Mouse (Mus musculus) G1E (cell line): ENCODE measurements around the gene Cd101. TPM values are rescaled to one million over a fixed set of nuclear protein-coding genes. Genes with fewer than 3 reads are reported as not detected.

Experiments used
- ATAC-seq: 2 replicates; pipeline ENCODE4 v1.8.0; 2016; ENCODE audit warnings: mild to moderate bottlenecking; ENCODE audit not compliant: insufficient number of reproducible peaks, poor library complexity, low FRiP score, severe bottlenecking; ENCODE audit errors: extremely low read depth
- DNase-seq: peaks from one replicate; pipeline ENCODE4 v3.0.0; 2012; ENCODE audit warnings: low spot score
- H3K27me3 ChIP-seq: 2 replicates; pipeline ENCODE4 v1.6.1; 2012; ENCODE audit warnings: mild to moderate bottlenecking, low read length, inconsistent platforms; ENCODE audit not compliant: insufficient read depth
- H3K36me3 ChIP-seq: replicated peaks from 2 replicates; pipeline ENCODE3; 2012; ENCODE audit warnings: mild to moderate bottlenecking, inconsistent platforms
- H3K4me1 ChIP-seq: 2 replicates; pipeline ENCODE4 v1.6.1; 2012; ENCODE audit warnings: low read depth, low read length, inconsistent platforms, mixed read lengths; ENCODE audit not compliant: insufficient read depth
- H3K4me3 ChIP-seq: 2 replicates; pipeline ENCODE4 v1.5.1; 2012; ENCODE audit warnings: low read depth, mild to moderate bottlenecking, inconsistent platforms, low read length, moderate library complexity, mixed read lengths
- H3K9me3 ChIP-seq: replicated peaks from 2 replicates; pipeline ENCODE4 v1.6.1; 2012; ENCODE audit warnings: inconsistent platforms
- CTCF ChIP-seq: IDR thresholded peaks from 2 replicates; pipeline ENCODE4 v1.5.1; 2012; ENCODE audit warnings: low read depth, low read length, inconsistent platforms, mixed read lengths
- GATA1 ChIP-seq: IDR thresholded peaks from 2 replicates; pipeline ENCODE4 v1.6.1; 2012; ENCODE audit warnings: borderline replicate concordance, low read length, inconsistent platforms, mixed read lengths
- GATA2 ChIP-seq: IDR thresholded peaks from 2 replicates; pipeline ENCODE4 v1.6.1; 2012; ENCODE audit warnings: low read depth, low read length, inconsistent platforms, borderline replicate concordance
- POLR2AphosphoS5 ChIP-seq: IDR thresholded peaks from 2 replicates; pipeline ENCODE4 v1.6.1; 2012; ENCODE audit warnings: low read depth, low read length, inconsistent platforms; ENCODE audit not compliant: insufficient replicate concordance
- TAL1 ChIP-seq: conservative IDR thresholded peaks from 2 replicates; pipeline ENCODE4 v1.6.1; 2012; ENCODE audit warnings: low read depth, low read length, inconsistent platforms, mixed read lengths
- polyA plus RNA-seq: library from polyadenylated mRNA; stranded (reverse); fragments of >175 nt; gene quantifications from 2 replicates; pipeline ENCODE4 v1.2.3, GENCODE M21; 2012
- total RNA-seq, 2 experiments: library from RNA; stranded (forward) in 1 of 2; stranded (reverse) in 1 of 2; fragments of 200-1000 nt in 1 of 2; fragments of >200 nt in 1 of 2; fragmentation: Nextera tagmentation in 1 of 2; gene quantifications; 2 replicates each; pipeline ENCODE4 v1.2.3; 2014 to 2017

Gene Cd101
- total and polyA plus RNA-seq, 3 experiments = 0.05 TPM; not detected in 2

DNA sequence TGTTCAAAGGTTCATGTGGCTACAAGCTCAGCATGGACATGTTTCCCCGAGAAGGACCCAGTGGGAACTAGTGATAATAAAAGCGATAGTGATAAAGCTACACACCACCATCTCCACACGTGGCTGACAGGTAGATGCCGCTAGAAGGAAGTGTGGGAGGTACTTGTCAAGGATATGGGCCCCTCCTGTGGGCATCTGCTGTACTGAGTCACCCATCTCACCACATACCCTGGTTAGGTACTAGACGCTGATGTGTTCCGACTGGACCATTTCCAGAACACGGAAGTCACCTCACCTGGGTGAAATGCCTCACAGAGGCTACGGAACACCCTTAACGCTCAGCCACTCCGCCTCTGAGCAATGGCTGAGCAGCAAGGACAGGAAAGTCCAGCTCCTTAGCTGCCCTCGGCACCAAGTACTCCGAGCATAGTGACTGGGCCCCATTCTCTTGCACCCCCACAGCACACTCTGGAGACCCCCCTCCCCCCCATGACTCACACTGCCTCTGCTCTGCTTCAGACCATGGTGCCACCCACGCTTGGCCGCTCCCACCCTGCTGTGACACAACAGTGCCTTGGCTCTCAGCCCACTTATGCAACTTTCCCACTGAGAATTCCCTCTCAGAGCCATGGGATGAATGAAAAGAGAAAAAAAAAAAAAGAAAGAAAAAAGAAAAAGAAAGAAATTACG, 18.4 kb upstream of the Cd101 start:
- DNase-seq (no peak), ATAC-seq (no peak)
- no peak for TF ChIP-seq GATA2
- TF ChIP-seq POLR2AphosphoS5 = no peak
- no peak for TF ChIP-seq TAL1
- no peak for TF ChIP-seq CTCF
- TF ChIP-seq GATA1 = no peak
- H3K27me3 ChIP-seq = peaks cover 9% of the 10 kb centered on the region
- no peaks in the 10 kb centered on the region for H3K36me3 ChIP-seq
- no peak overlapping the region for H3K4me3 ChIP-seq
- H3K9me3 ChIP-seq = no peaks in the 10 kb centered on the region
- no peaks in the 10 kb centered on the region for H3K4me1 ChIP-seq

- peaks cover 9% of the 10 kb centered on the region for H3K27me3 ChIP-seq
These were observed 16.1 kb upstream of the Cd101 start for GRCm38 (mm10) chr3:101045431-101045830.

DNA sequence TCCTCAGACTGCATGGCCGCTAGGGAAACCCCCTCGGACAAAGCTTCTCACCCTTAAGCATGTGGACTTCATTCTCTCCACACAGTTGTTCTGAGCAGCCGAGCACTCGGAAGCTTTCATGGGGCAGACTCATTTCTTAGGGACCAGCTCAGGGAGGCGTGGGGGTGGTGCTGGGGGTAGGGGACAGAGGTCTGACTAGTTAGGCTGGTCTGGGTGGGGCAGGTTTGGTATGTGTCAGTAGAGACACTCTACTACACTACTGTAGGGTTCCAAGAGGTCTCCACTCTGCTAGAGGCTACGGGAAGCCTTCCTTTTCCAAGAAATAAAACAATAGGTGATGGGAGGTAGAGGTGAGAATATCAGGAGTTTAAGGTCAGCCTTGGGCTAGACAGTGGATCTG, 15.3 kb upstream of the Cd101 start:
- Histone ChIP-seq H3K27me3 (peaks cover 7% of the 10 kb centered on the region), H3K4me1 (no peaks in the 10 kb centered on the region), H3K36me3 (no peaks in the 10 kb centered on the region), H3K4me3 (no peak overlapping the region), H3K9me3 (no peaks in the 10 kb centered on the region)
- ATAC-seq = no peak
- TF ChIP-seq GATA1 = no peak
- no peak for TF ChIP-seq GATA2
- no peak for TF ChIP-seq POLR2AphosphoS5
- no peak for TF ChIP-seq TAL1
- no peak for TF ChIP-seq CTCF
- DNase-seq = no peak

More at GRCm38 (mm10) chr3:101045431-101045830, 16.1 kb upstream of the Cd101 start:
- H3K4me3 ChIP-seq = no peak overlapping the region
- no peaks in the 10 kb centered on the region for H3K4me1 ChIP-seq
- no peak for DNase-seq
- no peaks in the 10 kb centered on the region for H3K36me3 ChIP-seq
- TF ChIP-seq POLR2AphosphoS5 (no peak), TAL1 (no peak), GATA2 (no peak), GATA1 (no peak), CTCF (no peak)
- no peak for ATAC-seq
- H3K9me3 ChIP-seq = no peaks in the 10 kb centered on the region

GRCm38 (mm10) chr3:101041997-101042396, 12.6 kb upstream of the Cd101 start:
- Histone ChIP-seq H3K4me3 (no peak overlapping the region), H3K9me3 (no peaks in the 10 kb centered on the region), H3K4me1 (no peaks in the 10 kb centered on the region), H3K27me3 (peaks cover 7% of the 10 kb centered on the region), H3K36me3 (no peaks in the 10 kb centered on the region)
- no peak for ATAC-seq
- no peak for DNase-seq
- TF ChIP-seq CTCF = no peak

DNA sequence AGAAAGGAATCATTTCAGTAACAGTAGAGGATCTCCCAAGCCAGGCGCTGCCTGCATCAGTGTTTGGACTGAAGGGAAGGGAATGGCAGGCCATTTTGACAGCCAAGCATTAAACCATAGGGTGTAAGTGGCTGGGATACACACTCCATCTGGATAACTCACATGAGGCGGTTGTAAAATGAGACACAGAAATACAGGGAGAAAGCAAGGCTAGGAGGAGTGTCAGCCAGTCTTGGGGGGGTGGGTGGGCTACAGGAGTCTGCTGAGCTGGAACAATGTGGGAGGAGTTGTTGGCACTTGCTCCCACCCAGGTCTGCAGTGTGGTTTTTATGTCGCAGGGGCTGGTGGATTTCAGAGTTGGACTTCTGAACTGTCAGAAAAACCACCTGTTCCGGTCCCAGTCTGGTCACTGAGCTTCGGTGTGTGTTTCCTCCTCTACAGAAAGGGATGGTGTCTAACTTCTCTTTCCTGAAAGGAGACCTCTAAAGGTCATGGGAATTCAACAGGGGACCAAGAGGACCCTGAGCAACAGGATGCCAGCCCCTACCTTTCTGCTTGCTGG, 8.7 kb upstream of the Cd101 start:
- no peak for ATAC-seq
- no peaks in the 10 kb centered on the region for H3K36me3 ChIP-seq

GRCm38 (mm10) chr3:101036001-101036400, 6.6 kb upstream of the Cd101 start:
- Histone ChIP-seq H3K4me3 (no peak overlapping the region), H3K4me1 (no peaks in the 10 kb centered on the region), H3K27me3 (peaks cover 7% of the 10 kb centered on the region), H3K9me3 (no peaks in the 10 kb centered on the region), H3K36me3 (no peaks in the 10 kb centered on the region)
- no peak for DNase-seq
- no peak for ATAC-seq
- no peak for TF ChIP-seq POLR2AphosphoS5
- no peak for TF ChIP-seq TAL1
- TF ChIP-seq CTCF = no peak
- no peak for TF ChIP-seq GATA2
- TF ChIP-seq GATA1 = no peak

More for the DNA sequence above, 8.7 kb upstream of the Cd101 start:
- H3K4me1 ChIP-seq = no peaks in the 10 kb centered on the region
- no peak overlapping the region for H3K4me3 ChIP-seq
- DNase-seq = no peak
- peaks cover 7% of the 10 kb centered on the region for H3K27me3 ChIP-seq
- TF ChIP-seq GATA2 (no peak), TAL1 (no peak), GATA1 (no peak)
- no peaks in the 10 kb centered on the region for H3K9me3 ChIP-seq

- TF ChIP-seq CTCF (no peak), GATA1 (no peak), POLR2AphosphoS5 (no peak), TAL1 (no peak), GATA2 (no peak)
- H3K4me1 ChIP-seq = no peaks in the 10 kb centered on the region
These were observed 5.2 kb upstream of the Cd101 start for GRCm38 (mm10) chr3:101034509-101034908.

More at GRCm38 (mm10) chr3:101034509-101034908, 5.2 kb upstream of the Cd101 start:
- H3K27me3 ChIP-seq = peaks cover 7% of the 10 kb centered on the region; the same call in 1 of the 2 replicates
- H3K9me3 ChIP-seq = no peaks in the 10 kb centered on the region
- no peak overlapping the region for H3K4me3 ChIP-seq
- no peak for ATAC-seq
- no peak for DNase-seq
- no peaks in the 10 kb centered on the region for H3K36me3 ChIP-seq
